Mouse (Mus musculus) G1E (cell line): ENCODE results near the gene Pygm. TPM values are rescaled to one million over a fixed set of nuclear protein-coding genes. Genes with fewer than 3 reads are reported as not detected.
A peak's percentile ranks its signal among the peaks of the same experiment; 100 is the strongest.

Experiments
- ATAC-seq: 2 replicates; pipeline ENCODE4 v1.8.0; 2016; ENCODE audit warnings: mild to moderate bottlenecking; ENCODE audit not compliant: insufficient number of reproducible peaks, poor library complexity, low FRiP score, severe bottlenecking; ENCODE audit errors: extremely low read depth
- DNase-seq: peaks from one replicate; pipeline ENCODE4 v3.0.0; 2012; ENCODE audit warnings: low spot score
- H3K27me3 ChIP-seq: 2 replicates; pipeline ENCODE4 v1.6.1; 2012; ENCODE audit warnings: mild to moderate bottlenecking, low read length, inconsistent platforms; ENCODE audit not compliant: insufficient read depth
- H3K36me3 ChIP-seq: replicated peaks from 2 replicates; pipeline ENCODE3; 2012; ENCODE audit warnings: mild to moderate bottlenecking, inconsistent platforms
- H3K4me1 ChIP-seq: 2 replicates; pipeline ENCODE4 v1.6.1; 2012; ENCODE audit warnings: low read depth, low read length, inconsistent platforms, mixed read lengths; ENCODE audit not compliant: insufficient read depth
- H3K4me3 ChIP-seq: 2 replicates; pipeline ENCODE4 v1.5.1; 2012; ENCODE audit warnings: low read depth, mild to moderate bottlenecking, inconsistent platforms, low read length, moderate library complexity, mixed read lengths
- H3K9me3 ChIP-seq: replicated peaks from 2 replicates; pipeline ENCODE4 v1.6.1; 2012; ENCODE audit warnings: inconsistent platforms
- CTCF ChIP-seq: IDR thresholded peaks from 2 replicates; pipeline ENCODE4 v1.5.1; 2012; ENCODE audit warnings: low read depth, low read length, inconsistent platforms, mixed read lengths
- GATA1 ChIP-seq: IDR thresholded peaks from 2 replicates; pipeline ENCODE4 v1.6.1; 2012; ENCODE audit warnings: borderline replicate concordance, low read length, inconsistent platforms, mixed read lengths
- GATA2 ChIP-seq: IDR thresholded peaks from 2 replicates; pipeline ENCODE4 v1.6.1; 2012; ENCODE audit warnings: low read depth, low read length, inconsistent platforms, borderline replicate concordance
- POLR2AphosphoS5 ChIP-seq: IDR thresholded peaks from 2 replicates; pipeline ENCODE4 v1.6.1; 2012; ENCODE audit warnings: low read depth, low read length, inconsistent platforms; ENCODE audit not compliant: insufficient replicate concordance
- TAL1 ChIP-seq: conservative IDR thresholded peaks from 2 replicates; pipeline ENCODE4 v1.6.1; 2012; ENCODE audit warnings: low read depth, low read length, inconsistent platforms, mixed read lengths
- polyA plus RNA-seq: library from polyadenylated mRNA; stranded (reverse); fragments of >175 nt; gene quantifications from 2 replicates; pipeline ENCODE4 v1.2.3, GENCODE M21; 2012
- total RNA-seq, 2 experiments: library from RNA; stranded (forward) in 1 of 2; stranded (reverse) in 1 of 2; fragments of 200-1000 nt in 1 of 2; fragments of >200 nt in 1 of 2; fragmentation: Nextera tagmentation in 1 of 2; gene quantifications; 2 replicates each; pipeline ENCODE4 v1.2.3; 2014 to 2017

Pygm gene
- total RNA-seq (2014; fragmentation: Nextera tagmentation) (7.1 TPM in 1 of 2 replicates, not detected in the other), total RNA-seq (2017) (0.41 and 0.87 TPM in 2 replicates), polyA plus RNA-seq (0.13 and 0.14 TPM in 2 replicates)

- ATAC-seq (no peak), DNase-seq (no peak)
- Histone ChIP-seq H3K9me3 (no peaks in the 10 kb centered on the region), H3K36me3 (peaks cover 20% of the 10 kb centered on the region), H3K4me3 (no peak within 1 kb of the TSS), H3K27me3 (peaks cover 43% of the 10 kb centered on the region), H3K4me1 (peaks cover 9% of the 10 kb centered on the region; the same call in 1 of the 2 replicates)
- TF ChIP-seq GATA2 (no peak), TAL1 (no peak), GATA1 (no peak), POLR2AphosphoS5 (no peak), CTCF (no peak)
Measured at GRCm38 (mm10) chr19:6384128-6384527, at the start of gene Pygm. Pygm (plus strand) TSS chr19:6384399.

- TF ChIP-seq GATA1, result no peak
- TF ChIP-seq TAL1, result no peak
- TF ChIP-seq CTCF, result no peak
- TF ChIP-seq GATA2, result no peak
- no peak for TF ChIP-seq POLR2AphosphoS5
- Histone ChIP-seq H3K9me3 (no peaks in the 10 kb centered on the region), H3K36me3 (peaks cover 38% of the 10 kb centered on the region), H3K4me1 (peaks cover 65% of the 10 kb centered on the region), H3K27me3 (peaks cover 3% of the 10 kb centered on the region; the same call in 1 of the 2 replicates), H3K4me3 (peak within 1 kb of the TSS; percentile 85)
- DNase-seq (peak; percentile 96), ATAC-seq (peak; percentile 92)
Measured at GRCm38 (mm10) chr19:6334673-6335457, 49.3 kb upstream of the Pygm start, which contains the start of gene Men1. Men1 (plus strand) TSS chr19:6334979.

GRCm38 (mm10) chr19:6335458-6335827, 48.8 kb upstream of the Pygm start:
- H3K4me1 ChIP-seq, result peaks cover 71% of the 10 kb centered on the region
- ATAC-seq, result no peak
- peaks cover 3% of the 10 kb centered on the region; the same call in 1 of the 2 replicates for H3K27me3 ChIP-seq
- H3K4me3 ChIP-seq, result peak overlapping the region; percentile 85
- H3K9me3 ChIP-seq, result no peaks in the 10 kb centered on the region
- no peak for TF ChIP-seq CTCF
- TF ChIP-seq GATA2, result no peak
- no peak for TF ChIP-seq TAL1
- TF ChIP-seq POLR2AphosphoS5, result no peak
- TF ChIP-seq GATA1, result no peak
- peaks cover 44% of the 10 kb centered on the region for H3K36me3 ChIP-seq
- peak; percentile 41 for DNase-seq

- Histone ChIP-seq H3K4me1 (peaks cover 71% of the 10 kb centered on the region), H3K36me3 (peaks cover 49% of the 10 kb centered on the region), H3K9me3 (no peaks in the 10 kb centered on the region), H3K27me3 (no peaks in the 10 kb centered on the region), H3K4me3 (peak overlapping the region; percentile 59; the same call in 1 of the 2 replicates)
- ATAC-seq, result no peak
- DNase-seq, result no peak
- no peak for TF ChIP-seq TAL1
- TF ChIP-seq GATA1, result no peak
- no peak for TF ChIP-seq GATA2
- TF ChIP-seq CTCF, result no peak
- TF ChIP-seq POLR2AphosphoS5, result no peak
Measured at GRCm38 (mm10) chr19:6336920-6337319, 47.3 kb upstream of the Pygm start.

GRCm38 (mm10) chr19:6338171-6338570, 46.0 kb upstream of the Pygm start:
- Histone ChIP-seq H3K27me3 (no peaks in the 10 kb centered on the region), H3K9me3 (no peaks in the 10 kb centered on the region), H3K36me3 (peaks cover 61% of the 10 kb centered on the region), H3K4me1 (peaks cover 77% of the 10 kb centered on the region), H3K4me3 (no peak overlapping the region)
- DNase-seq (no peak), ATAC-seq (no peak)
- TF ChIP-seq TAL1, result no peak
- TF ChIP-seq POLR2AphosphoS5, result no peak
- TF ChIP-seq CTCF, result no peak
- no peak for TF ChIP-seq GATA1
- TF ChIP-seq GATA2, result no peak

- TF ChIP-seq TAL1, result no peak
- no peak for DNase-seq
- Histone ChIP-seq H3K27me3 (no peaks in the 10 kb centered on the region), H3K4me3 (no peak overlapping the region), H3K9me3 (no peaks in the 10 kb centered on the region), H3K36me3 (peaks cover 66% of the 10 kb centered on the region), H3K4me1 (peaks cover 75% of the 10 kb centered on the region)
- ATAC-seq, result no peak
Measured at GRCm38 (mm10) chr19:6338716-6339115, 45.5 kb upstream of the Pygm start.
